Mouse (Mus musculus): ENCODE results near the gene Arid1b.
"Not testable (repeated sequence)": the region's sequence is repeated elsewhere in the genome, so short reads cannot be mapped to it uniquely, and the experiment has no call there.

Arid1b gene

DNA sequence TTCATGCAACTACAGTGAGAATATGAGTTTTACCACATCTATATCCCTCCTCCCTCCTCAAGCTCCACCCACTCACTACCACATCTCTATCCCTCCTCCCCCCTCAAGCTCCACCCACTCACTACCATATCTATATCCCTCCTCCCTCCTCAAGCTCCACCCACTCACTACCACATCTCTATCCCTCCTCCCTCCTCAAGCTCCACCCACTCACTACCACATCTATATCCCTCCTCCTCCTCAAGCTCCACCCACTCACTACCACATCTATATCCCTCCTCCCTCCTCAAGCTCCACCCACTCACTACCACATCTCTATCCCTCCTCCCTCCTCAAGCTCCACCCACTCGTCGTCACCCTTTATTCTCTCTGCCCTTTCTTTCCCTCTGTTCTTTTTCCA, 99.2 kb downstream of the Arid1b start:
- peak; percentile 65 for DNase-seq

- DNase-seq, result no peak
These were observed 100.5 kb downstream of the Arid1b start for GRCm38 (mm10) chr17:5094636-5095035.

DNA sequence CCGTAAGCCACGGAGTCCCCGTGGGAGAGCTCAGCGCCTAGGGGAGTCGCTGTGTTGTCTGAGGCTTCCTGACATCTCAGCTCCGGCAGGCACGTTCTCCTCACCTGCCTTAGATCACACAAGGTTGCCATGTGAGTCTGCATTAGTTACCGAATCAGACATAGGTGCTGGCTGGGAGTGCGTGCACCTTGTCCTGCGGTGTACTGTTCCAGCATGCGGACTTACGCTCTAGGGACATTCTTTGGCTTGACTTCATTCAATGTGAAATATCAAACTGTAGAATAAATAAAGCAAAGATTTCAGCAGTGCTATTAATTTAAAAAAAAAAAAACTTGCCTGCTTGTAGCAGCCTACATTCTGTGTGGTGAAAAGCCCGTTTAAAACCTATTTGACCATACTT, 101.6 kb downstream of the Arid1b start:
- no peak for DNase-seq

DNA sequence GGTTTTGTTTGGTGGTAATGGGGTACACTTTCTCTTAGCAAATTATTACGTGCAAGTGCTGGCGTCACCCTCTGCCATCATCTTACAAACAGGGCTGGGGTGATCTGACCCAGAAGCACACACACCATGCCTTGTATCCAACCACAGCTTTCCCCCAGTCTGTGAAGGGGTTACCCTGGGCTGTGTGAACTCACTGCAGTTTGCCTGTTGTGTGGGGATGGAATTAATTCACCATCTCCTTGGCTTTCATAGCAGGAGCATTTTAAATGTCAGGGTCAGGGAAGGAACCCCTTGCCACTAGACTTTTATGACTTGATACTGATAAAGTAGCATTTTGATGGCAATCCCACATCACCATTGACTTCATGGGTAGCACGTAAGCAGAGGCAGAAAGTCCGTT, 102.9 kb downstream of the Arid1b start:
- no peak for DNase-seq

DNA sequence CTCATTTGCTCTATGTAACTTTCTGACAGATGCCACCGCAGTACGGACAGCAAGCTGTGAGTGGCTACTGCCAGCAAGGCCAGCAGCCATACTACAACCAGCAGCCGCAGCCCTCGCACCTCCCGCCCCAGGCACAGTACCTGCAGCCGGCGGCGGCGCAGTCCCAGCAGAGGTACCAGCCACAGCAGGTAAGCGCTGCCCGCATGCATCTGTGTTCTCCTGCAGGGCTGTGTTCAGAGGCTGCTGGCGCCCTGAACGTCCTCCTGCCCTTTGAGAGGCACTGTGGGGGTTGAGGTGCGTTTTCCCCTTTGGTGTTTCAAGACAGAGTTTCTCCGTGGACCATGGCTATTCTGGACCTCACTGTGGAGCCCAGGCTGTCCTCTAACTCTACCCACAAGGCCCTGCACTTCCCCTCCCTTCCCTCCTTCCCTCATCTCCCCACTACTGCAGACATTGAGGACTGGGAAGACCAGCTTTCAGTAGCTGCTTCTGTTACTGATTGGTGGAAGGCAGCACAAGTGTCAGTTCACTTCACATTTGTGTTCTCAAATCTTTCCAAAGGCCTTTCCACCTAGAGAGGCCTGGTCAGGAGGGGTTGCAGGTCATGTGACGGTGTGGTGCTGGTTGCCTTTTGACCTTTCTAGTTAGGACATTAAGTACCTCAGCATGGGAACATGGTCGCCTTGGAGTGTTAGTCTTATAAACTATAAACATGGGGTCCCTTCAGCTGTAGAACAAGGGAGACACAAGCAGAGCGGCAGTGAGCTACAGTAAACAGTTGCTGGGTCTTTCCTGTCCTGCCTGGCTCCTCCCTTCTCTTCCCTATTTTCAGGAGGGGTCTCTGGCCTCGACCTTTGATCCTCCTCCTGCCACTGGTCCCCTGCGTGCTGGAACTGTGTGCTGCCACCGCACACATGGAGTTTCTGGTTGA, 103.7 kb downstream of the Arid1b start:
- no peak for DNase-seq

GRCm38 (mm10) chr17:5098727-5099126, 104.6 kb downstream of the Arid1b start:
- peak; percentile 60 for DNase-seq

DNA sequence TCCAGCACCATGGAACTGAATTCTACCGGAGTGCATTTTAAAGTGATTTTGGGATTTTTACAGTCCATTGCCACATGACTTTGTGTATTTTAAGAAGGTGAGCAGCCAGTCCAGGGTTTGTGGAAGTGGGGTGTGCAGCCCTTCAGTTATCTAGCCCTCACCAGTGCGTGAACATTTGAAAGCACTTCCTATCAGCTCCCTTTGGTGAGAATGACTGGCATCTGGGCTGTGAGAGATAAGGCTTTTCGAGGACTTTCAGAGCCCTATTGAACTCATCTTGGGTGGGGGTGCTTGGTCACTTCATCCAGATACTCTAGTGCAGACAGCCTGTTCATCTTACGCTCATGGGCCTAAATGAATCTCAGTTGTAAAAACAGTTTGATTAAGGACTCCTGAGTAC, 105.1 kb downstream of the Arid1b start:
- peak; percentile 86 for DNase-seq

GRCm38 (mm10) chr17:5101157-5101556, 107.0 kb downstream of the Arid1b start:
- DNase-seq, result no peak

GRCm38 (mm10) chr17:5101887-5102286, 107.8 kb downstream of the Arid1b start:
- no peak for DNase-seq

- no peak for DNase-seq
These were observed 111.6 kb downstream of the Arid1b start for GRCm38 (mm10) chr17:5105746-5106145.

- DNase-seq, result no peak
These were observed 112.4 kb downstream of the Arid1b start for GRCm38 (mm10) chr17:5106263-5107195.

GRCm38 (mm10) chr17:5107501-5107900, 113.4 kb downstream of the Arid1b start:
- DNase-seq, result no peak

- peak; percentile 48 for DNase-seq
These were observed 113.9 kb downstream of the Arid1b start for GRCm38 (mm10) chr17:5108022-5108421.

- DNase-seq, result no peak
These were observed 114.5 kb downstream of the Arid1b start for GRCm38 (mm10) chr17:5108546-5109142.

- DNase-seq, result no peak
These were observed 115.2 kb downstream of the Arid1b start for GRCm38 (mm10) chr17:5109343-5109742.

DNA sequence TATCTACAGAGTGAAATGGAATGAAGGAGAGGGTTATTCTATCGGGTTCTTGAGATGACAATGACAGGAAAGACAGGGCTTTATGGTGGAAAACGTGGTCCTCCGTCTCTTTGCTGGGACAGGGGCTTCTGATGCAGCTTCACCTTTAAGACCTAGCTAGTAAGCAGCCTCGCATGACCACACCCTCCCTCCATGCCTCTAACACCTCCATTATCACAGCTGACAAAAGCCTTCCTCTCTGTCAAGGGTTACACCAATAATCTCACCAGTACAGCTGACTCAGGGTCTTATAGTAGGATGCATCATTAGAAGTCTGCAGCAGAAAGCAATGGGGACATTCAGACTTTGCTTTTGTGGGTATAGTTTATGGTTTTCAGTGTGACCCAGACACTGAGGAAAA, 116.0 kb downstream of the Arid1b start:
- DNase-seq, result peak; percentile 58

GRCm38 (mm10) chr17:5110981-5111380, 116.8 kb downstream of the Arid1b start:
- not testable (repeated sequence) for DNase-seq

DNA sequence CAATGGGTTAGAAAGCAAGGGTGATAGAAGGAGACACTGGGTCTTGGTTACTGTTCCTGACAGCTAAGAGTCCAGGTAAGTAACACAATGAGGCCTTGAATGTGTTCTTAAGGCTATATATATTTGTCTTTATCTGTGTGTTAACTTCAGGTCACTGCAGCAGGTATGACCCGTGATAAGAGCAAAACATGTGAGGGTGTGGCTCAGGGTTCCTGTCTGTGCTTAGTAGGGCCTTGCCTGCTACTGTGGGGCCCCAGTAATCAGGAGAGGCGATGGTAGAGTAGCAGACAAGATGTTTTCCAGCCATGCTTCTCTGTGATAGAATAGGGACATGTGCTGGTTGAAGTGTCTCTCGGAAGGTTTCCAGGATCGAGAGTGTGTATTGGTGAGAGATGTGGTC, 118.0 kb downstream of the Arid1b start:
- DNase-seq, result peak; percentile 84

DNA sequence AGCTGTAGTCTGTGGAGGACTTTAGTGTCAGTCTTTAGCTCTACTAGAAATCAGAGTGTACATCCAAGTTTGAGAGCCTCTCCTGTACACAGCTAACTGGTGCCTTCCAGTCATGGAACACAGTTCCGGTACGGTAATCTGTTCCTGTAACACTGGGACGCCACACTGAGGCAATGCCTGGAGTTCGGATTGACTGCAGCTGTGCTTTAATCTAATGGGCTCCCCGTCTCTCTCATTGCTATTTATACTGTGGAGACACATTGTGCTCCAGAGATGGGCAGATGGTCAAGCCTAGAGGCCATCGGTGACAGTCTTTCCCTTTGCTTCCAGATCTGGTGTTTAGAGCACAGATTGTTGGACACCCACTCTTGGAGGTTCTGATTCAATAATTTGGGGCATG, 121.8 kb downstream of the Arid1b start:
- DNase-seq, result no peak

- no peak for DNase-seq
These were observed 122.9 kb downstream of the Arid1b start for GRCm38 (mm10) chr17:5116990-5117389.

- DNase-seq, result no peak
These were observed 124.0 kb downstream of the Arid1b start for GRCm38 (mm10) chr17:5118171-5118570.

- no peak for DNase-seq
These were observed 130.5 kb downstream of the Arid1b start for GRCm38 (mm10) chr17:5124643-5125042.
